Mouse (Mus musculus): Measurements from ENCODE around the gene Cyp2u1. TPM values are rescaled to one million over a fixed set of nuclear protein-coding genes. Genes with fewer than 3 reads are reported as not detected.
"Not testable (repeated sequence)": the region's sequence is repeated elsewhere in the genome, so short reads cannot be mapped to it uniquely, and the experiment has no call there.

Cyp2u1 gene
- polyA plus RNA-seq, 1 experiment from 2014 or later: 3.4 TPM

DNA sequence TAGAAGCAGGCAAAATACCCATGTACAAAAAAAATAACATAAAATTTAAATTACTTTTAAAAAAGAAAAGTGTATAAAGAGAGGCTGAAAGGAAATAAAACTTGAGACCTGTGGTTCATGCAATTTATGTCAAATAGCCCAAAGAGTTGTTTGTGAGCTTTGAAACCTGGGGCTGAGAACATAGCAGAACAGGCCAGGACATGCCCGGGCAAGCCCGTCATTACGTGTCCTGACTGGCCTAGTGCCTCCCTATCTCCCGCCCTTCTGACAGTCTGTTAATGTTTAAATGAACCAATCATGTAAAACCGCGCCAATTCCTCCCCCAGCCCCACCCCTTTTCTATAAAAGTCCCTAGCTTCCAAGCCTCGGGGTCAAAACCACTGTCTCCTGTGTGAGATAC is 34.7 kb upstream of the Cyp2u1 start:
- DNase-seq (ENCODE audit: low spot score); H3K27ac ChIP-seq (ENCODE audit: low read depth, low read length); ATAC-seq; H3K4me2 ChIP-seq (ENCODE audit: low read length); H3K4me1 ChIP-seq (ENCODE audit: control insufficient read depth, insufficient read depth, low read length); H3K36me3 ChIP-seq (ENCODE audit: control insufficient read depth, insufficient read depth, low read length); H3K9ac ChIP-seq (ENCODE audit: low read length); H3K4me3 ChIP-seq (ENCODE audit: low read depth, low read length); H3K9me3 ChIP-seq (replicated peaks; ENCODE audit: control insufficient read depth, low read length); H3K27me3 ChIP-seq (replicated peaks; ENCODE audit: control insufficient read depth, insufficient read depth, low read length): not testable (repeated sequence)
- WGBS: 92% methylated on average over 7 of the region's 7 CpGs

DNA sequence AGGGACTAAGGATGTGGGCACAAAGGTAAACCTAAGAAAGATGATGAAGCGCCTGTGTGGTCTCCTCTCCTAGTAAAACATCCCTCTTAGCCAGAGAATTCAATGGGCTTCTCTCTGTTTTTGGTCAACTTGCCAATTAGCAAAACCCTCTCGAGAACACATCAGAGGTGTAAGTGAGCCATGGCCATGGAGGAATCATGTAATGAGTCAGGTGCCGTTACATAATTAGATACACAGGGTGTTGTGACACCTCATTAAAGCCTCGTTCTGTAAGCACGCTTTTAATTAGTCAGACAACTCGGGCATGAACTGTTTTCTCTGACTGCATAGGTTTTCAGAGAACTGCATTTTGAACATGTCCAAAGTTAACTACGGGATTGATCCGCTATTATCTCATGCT is 33.6 kb upstream of the Cyp2u1 start:
- peak; percentile 87 for ATAC-seq
- no peak overlapping the region for H3K9ac ChIP-seq (ENCODE audit: low read length)
- no peaks in the 10 kb centered on the region for H3K9me3 ChIP-seq (replicated peaks; ENCODE audit: control insufficient read depth, low read length)
- H3K4me1 ChIP-seq (ENCODE audit: control insufficient read depth, insufficient read depth, low read length): no peaks in the 10 kb centered on the region
- no peaks in the 10 kb centered on the region for H3K27me3 ChIP-seq (replicated peaks; ENCODE audit: control insufficient read depth, insufficient read depth, low read length)
- H3K36me3 ChIP-seq (ENCODE audit: control insufficient read depth, insufficient read depth, low read length): no peaks in the 10 kb centered on the region
- no peak overlapping the region for H3K27ac ChIP-seq (ENCODE audit: low read depth, low read length)
- no peak overlapping the region for H3K4me2 ChIP-seq (ENCODE audit: low read length)
- peak; percentile 78 for DNase-seq (ENCODE audit: low spot score)
- 29% methylated on average over 8 of the region's 8 CpGs for WGBS
- no peak overlapping the region for H3K4me3 ChIP-seq (ENCODE audit: low read depth, low read length)

DNA sequence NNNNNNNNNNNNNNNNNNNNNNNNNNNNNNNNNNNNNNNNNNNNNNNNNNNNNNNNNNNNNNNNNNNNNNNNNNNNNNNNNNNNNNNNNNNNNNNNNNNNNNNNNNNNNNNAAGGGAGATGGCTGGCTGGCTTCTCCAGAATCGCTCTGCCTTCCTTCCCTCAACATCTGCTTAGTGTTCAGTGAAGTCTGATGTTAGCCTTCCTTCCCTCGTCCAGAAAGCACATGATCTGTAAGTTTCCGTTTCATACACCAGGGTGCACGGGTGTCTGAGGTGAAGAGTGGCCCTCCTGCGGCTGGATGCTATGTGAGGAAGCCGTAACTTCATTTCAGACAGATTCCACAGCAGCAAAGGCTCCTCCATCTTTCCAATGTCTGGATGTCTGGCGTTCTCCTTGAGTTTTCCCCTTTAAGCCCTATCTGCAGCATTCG is 32.1 kb upstream of the Cyp2u1 start:
- no peak for DNase-seq (ENCODE audit: low spot score)
- 84% methylated on average over 8 of the region's 8 CpGs for WGBS

DNA sequence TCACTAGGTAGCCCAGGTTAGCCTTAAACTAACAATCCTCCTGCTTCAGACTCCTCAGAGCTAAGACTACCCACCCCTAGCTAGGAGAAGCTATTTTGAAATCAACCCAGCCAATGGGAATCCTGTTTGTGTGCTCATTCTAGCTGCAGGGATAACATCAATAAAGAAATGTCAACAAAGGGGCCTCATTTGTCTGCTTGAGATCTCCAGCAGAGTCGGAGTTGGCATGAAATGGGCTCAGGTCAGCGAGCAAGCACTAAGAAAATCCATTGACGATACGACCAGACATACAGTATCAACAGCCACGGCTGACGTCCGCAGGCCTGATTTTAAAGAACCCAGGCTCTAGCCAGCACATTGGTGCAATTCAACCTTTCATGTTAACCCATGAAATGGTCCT is 24.2 kb upstream of the Cyp2u1 start:
- Histone ChIP-seq H3K4me2 (ENCODE audit: low read length) (no peak overlapping the region), H3K36me3 (ENCODE audit: control insufficient read depth, insufficient read depth, low read length) (no peaks in the 10 kb centered on the region), H3K9ac (ENCODE audit: low read length) (no peak overlapping the region), H3K27ac (ENCODE audit: low read depth, low read length) (no peak overlapping the region), H3K4me1 (ENCODE audit: control insufficient read depth, insufficient read depth, low read length) (no peaks in the 10 kb centered on the region), H3K4me3 (ENCODE audit: low read depth, low read length) (no peak overlapping the region), H3K27me3 (replicated peaks; ENCODE audit: control insufficient read depth, insufficient read depth, low read length) (no peaks in the 10 kb centered on the region), H3K9me3 (replicated peaks; ENCODE audit: control insufficient read depth, low read length) (no peaks in the 10 kb centered on the region)
- 59% methylated on average over 7 of the region's 7 CpGs for WGBS
- DNase-seq (ENCODE audit: low spot score) (no peak), ATAC-seq (no peak)

More for the DNA sequence above, 32.1 kb upstream of the Cyp2u1 start:
- Histone ChIP-seq H3K27ac (ENCODE audit: low read depth, low read length) (no peak overlapping the region), H3K4me1 (ENCODE audit: control insufficient read depth, insufficient read depth, low read length) (no peaks in the 10 kb centered on the region), H3K4me3 (ENCODE audit: low read depth, low read length) (no peak overlapping the region), H3K9ac (ENCODE audit: low read length) (no peak overlapping the region), H3K9me3 (replicated peaks; ENCODE audit: control insufficient read depth, low read length) (no peaks in the 10 kb centered on the region), H3K4me2 (ENCODE audit: low read length) (no peak overlapping the region), H3K36me3 (ENCODE audit: control insufficient read depth, insufficient read depth, low read length) (no peaks in the 10 kb centered on the region), H3K27me3 (replicated peaks; ENCODE audit: control insufficient read depth, insufficient read depth, low read length) (no peaks in the 10 kb centered on the region)
- ATAC-seq: no peak

DNA sequence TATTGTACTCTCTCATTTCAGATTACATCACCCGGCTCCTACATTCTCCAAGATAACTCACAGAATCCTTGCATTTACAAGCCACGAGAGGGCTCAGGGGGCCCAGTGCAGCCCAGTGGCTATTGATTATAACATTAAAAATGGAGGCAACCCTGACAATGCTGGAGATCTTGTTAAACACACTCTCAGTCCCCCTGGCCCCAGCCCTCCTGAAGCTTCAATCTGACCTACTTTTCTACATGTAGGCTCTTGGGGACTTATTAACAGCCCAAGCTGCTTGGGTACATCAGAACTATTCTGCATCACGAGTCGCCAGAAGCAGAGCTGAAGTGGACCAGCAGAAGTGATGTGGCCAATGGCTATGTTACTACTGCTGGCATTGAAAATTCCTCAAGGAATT is 23.6 kb upstream of the Cyp2u1 start:
- Histone ChIP-seq H3K4me3 (ENCODE audit: low read depth, low read length) (no peak overlapping the region), H3K27me3 (replicated peaks; ENCODE audit: control insufficient read depth, insufficient read depth, low read length) (no peaks in the 10 kb centered on the region), H3K4me1 (ENCODE audit: control insufficient read depth, insufficient read depth, low read length) (no peaks in the 10 kb centered on the region), H3K4me2 (ENCODE audit: low read length) (no peak overlapping the region), H3K9ac (ENCODE audit: low read length) (no peak overlapping the region), H3K36me3 (ENCODE audit: control insufficient read depth, insufficient read depth, low read length) (no peaks in the 10 kb centered on the region), H3K27ac (ENCODE audit: low read depth, low read length) (no peak overlapping the region), H3K9me3 (replicated peaks; ENCODE audit: control insufficient read depth, low read length) (no peaks in the 10 kb centered on the region)
- no peak for DNase-seq (ENCODE audit: low spot score)
- no peak for ATAC-seq
- 84% methylated on average over 4 of the region's 4 CpGs for WGBS

DNA sequence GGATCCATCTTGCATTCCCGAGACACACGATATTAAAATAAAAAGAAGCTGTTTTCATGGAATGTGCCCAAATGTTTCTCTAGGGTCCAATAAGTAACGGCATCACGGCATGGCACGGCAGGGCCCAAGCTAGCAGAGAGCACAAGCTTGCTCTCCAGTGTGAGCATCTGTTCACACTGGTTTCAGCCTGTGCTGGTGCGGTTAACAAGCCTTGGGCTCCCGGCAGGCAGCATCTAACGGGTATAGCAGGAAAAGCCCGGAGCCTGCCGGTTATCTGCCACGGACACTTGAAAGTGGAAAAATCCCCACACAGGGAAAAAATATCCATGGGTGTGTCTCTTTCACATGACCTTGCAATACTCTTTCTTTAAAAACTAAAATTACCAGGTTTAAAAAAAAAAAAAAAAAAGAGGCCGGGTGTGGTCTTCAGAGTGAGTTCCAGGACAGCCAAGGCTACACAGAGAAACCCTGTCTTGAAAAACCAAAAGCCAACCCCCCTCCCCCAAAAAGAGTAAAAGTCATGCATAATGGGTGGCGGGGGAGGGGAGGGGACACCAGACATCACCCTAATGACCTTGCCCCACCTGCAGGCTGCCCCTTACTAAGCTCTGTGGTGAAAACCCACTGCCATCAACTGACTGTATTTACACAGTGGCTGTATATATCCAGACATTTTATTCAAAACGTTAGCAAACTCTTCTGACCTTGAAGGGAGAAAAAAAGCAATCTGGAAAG is 19.2 kb upstream of the Cyp2u1 start:
- 78% methylated on average over 14 of the region's 14 CpGs for WGBS
- Histone ChIP-seq H3K4me3 (ENCODE audit: low read depth, low read length) (no peak overlapping the region), H3K4me1 (ENCODE audit: control insufficient read depth, insufficient read depth, low read length) (no peaks in the 10 kb centered on the region), H3K4me2 (ENCODE audit: low read length) (no peak overlapping the region), H3K36me3 (ENCODE audit: control insufficient read depth, insufficient read depth, low read length) (no peaks in the 10 kb centered on the region), H3K9ac (ENCODE audit: low read length) (no peak overlapping the region), H3K27ac (ENCODE audit: low read depth, low read length) (no peak overlapping the region), H3K9me3 (replicated peaks; ENCODE audit: control insufficient read depth, low read length) (no peaks in the 10 kb centered on the region), H3K27me3 (replicated peaks; ENCODE audit: control insufficient read depth, insufficient read depth, low read length) (no peaks in the 10 kb centered on the region)
- DNase-seq (ENCODE audit: low spot score) (no peak), ATAC-seq (no peak)

DNA sequence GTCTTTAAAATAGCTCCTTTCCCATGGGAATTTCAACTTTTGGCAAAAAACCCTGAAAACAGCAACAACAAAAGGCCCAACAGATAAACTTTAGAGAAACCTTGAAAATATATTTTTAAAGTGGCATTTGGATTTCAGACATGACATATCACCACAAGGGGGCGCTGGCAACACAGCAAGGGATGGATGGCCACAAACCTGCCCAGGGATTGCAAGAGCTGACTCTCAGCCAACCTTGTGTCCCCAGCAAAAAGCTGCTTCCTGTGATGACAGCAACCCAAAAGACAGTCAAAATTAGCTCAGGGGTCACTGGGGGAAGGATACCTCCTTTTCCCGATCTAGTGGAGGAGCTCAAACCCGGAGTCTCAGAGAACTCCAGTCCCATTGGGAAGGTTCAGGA is 17.2 kb upstream of the Cyp2u1 start:
- Histone ChIP-seq H3K36me3 (ENCODE audit: control insufficient read depth, insufficient read depth, low read length) (no peaks in the 10 kb centered on the region), H3K4me1 (ENCODE audit: control insufficient read depth, insufficient read depth, low read length) (no peaks in the 10 kb centered on the region), H3K9ac (ENCODE audit: low read length) (no peak overlapping the region), H3K27me3 (replicated peaks; ENCODE audit: control insufficient read depth, insufficient read depth, low read length) (no peaks in the 10 kb centered on the region), H3K4me3 (ENCODE audit: low read depth, low read length) (no peak overlapping the region), H3K9me3 (replicated peaks; ENCODE audit: control insufficient read depth, low read length) (no peaks in the 10 kb centered on the region), H3K27ac (ENCODE audit: low read depth, low read length) (no peak overlapping the region), H3K4me2 (ENCODE audit: low read length) (no peak overlapping the region)
- 10% methylated on average over 3 of the region's 3 CpGs for whole genome bisulfite sequencing
- DNase-seq (ENCODE audit: low spot score): peak; percentile 87
- peak; percentile 57; the same call in 1 of the 2 replicates for ATAC-seq

DNA sequence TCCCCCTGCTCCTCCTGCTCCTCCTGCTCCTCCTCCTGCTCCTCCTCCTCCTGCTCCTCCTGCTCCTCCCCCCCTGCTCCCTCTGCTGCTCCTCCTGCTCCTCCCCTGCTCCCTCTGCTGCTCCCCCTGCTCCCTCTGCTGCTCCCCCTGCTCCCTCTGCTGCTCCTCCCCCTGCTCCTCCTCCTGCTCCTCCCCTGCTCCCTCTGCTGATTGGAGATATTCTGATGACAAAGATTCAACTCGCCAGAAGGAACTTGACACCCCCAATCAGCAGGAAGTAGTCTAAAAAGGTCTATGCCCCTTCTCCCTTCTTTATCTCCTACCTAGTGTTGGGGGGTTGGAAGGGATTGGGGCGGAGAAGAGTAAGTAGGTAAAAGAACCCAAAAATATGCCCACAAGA is 15.2 kb upstream of the Cyp2u1 start:
- H3K4me3 ChIP-seq (ENCODE audit: low read depth, low read length): no peak overlapping the region
- no peak for ATAC-seq
- no peak for DNase-seq (ENCODE audit: low spot score)
- no peaks in the 10 kb centered on the region for H3K4me1 ChIP-seq (ENCODE audit: control insufficient read depth, insufficient read depth, low read length)
- H3K36me3 ChIP-seq (ENCODE audit: control insufficient read depth, insufficient read depth, low read length): no peaks in the 10 kb centered on the region
- no peaks in the 10 kb centered on the region for H3K27me3 ChIP-seq (replicated peaks; ENCODE audit: control insufficient read depth, insufficient read depth, low read length)
- H3K9me3 ChIP-seq (replicated peaks; ENCODE audit: control insufficient read depth, low read length): no peaks in the 10 kb centered on the region
- no peak overlapping the region for H3K27ac ChIP-seq (ENCODE audit: low read depth, low read length)
- no peak overlapping the region for H3K9ac ChIP-seq (ENCODE audit: low read length)
- no peak overlapping the region for H3K4me2 ChIP-seq (ENCODE audit: low read length)
- WGBS: 59% methylated on average over 2 of the region's 2 CpGs

DNA sequence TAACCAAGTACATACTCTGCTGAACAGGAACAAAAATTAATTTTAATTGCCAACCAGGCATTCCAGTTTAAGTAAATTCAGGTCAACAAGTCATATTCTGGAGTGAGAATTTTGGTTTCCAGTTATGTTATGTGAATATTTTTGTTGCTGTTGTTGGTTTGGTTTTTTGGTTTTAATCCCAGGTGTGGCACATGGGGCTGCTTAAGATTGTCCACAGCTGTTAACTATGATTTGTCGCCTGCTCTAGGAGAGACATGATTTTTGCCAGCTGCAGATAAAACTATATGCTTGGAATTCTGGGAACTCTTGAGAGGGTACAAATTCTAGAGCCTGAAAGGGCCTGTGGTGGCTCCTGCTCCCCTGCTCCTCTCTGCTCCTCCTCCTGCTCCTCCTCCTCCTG is 14.1 kb upstream of the Cyp2u1 start:
- Histone ChIP-seq H3K9ac (ENCODE audit: low read length) (no peak overlapping the region), H3K27ac (ENCODE audit: low read depth, low read length) (no peak overlapping the region), H3K4me1 (ENCODE audit: control insufficient read depth, insufficient read depth, low read length) (no peaks in the 10 kb centered on the region), H3K36me3 (ENCODE audit: control insufficient read depth, insufficient read depth, low read length) (no peaks in the 10 kb centered on the region), H3K27me3 (replicated peaks; ENCODE audit: control insufficient read depth, insufficient read depth, low read length) (no peaks in the 10 kb centered on the region), H3K4me3 (ENCODE audit: low read depth, low read length) (no peak overlapping the region), H3K4me2 (ENCODE audit: low read length) (no peak overlapping the region), H3K9me3 (replicated peaks; ENCODE audit: control insufficient read depth, low read length) (no peaks in the 10 kb centered on the region)
- ATAC-seq (no peak), DNase-seq (ENCODE audit: low spot score) (no peak)
- 90% methylated on average over 1 of the region's 1 CpGs for WGBS
